Mouse (Mus musculus) kidney, postnatal 0 days (tissue): ENCODE results near the gene Ksr1. TPM values are rescaled to one million over a fixed set of nuclear protein-coding genes. Genes with fewer than 3 reads are reported as not detected.
A peak's percentile ranks its signal among the peaks of the same experiment; 100 is the strongest.

ENCODE experiments used
- ATAC-seq: fragments of 200-750 bp; cut with Nextera tagmentation; replicated peaks from 2 replicates; pipeline ENCODE4 v1.8.0; 2017; ENCODE audit warnings: low read depth, moderate number of reproducible peaks, moderate TSS enrichment, moderate library complexity; ENCODE audit not compliant: low FRiP score
- DNase-seq: peaks from one replicate; pipeline ENCODE4 v3.0.0-alpha.2; 2016; ENCODE audit warnings: low spot score
- H3K27ac ChIP-seq: fragments of 300-500 bp; sonication (generic); 2 replicates; pipeline ENCODE4 v1.5.1; 2014; ENCODE audit warnings: mild to moderate bottlenecking
- H3K27me3 ChIP-seq: fragments of 300-500 bp; sonication (generic); 2 replicates; pipeline ENCODE4 v1.6.1; 2014; ENCODE audit warnings: low read length, mixed read lengths; ENCODE audit not compliant: insufficient read depth
- H3K36me3 ChIP-seq: fragments of 300-500 bp; sonication (generic); 2 replicates; pipeline ENCODE4 v1.6.1; 2014; ENCODE audit warnings: low read length, mixed read lengths; ENCODE audit not compliant: insufficient read depth
- H3K4me1 ChIP-seq: fragments of 300-500 bp; sonication (generic); replicated peaks from 2 replicates; pipeline ENCODE4 v1.6.1; 2014; ENCODE audit warnings: antibody characterized with exemption, low read length, mixed read lengths; ENCODE audit not compliant: insufficient read depth
- H3K4me2 ChIP-seq: fragments of 300-500 bp; sonication (generic); 2 replicates; pipeline ENCODE4 v1.6.1; 2014; ENCODE audit warnings: mild to moderate bottlenecking, low read length, moderate library complexity, mixed read lengths
- H3K4me3 ChIP-seq: fragments of 300-500 bp; sonication (generic); replicated peaks from 2 replicates; pipeline ENCODE4 v1.5.1; 2014; ENCODE audit warnings: low read depth, low read length
- H3K9ac ChIP-seq: fragments of 300-500 bp; sonication (generic); 2 replicates; pipeline ENCODE4 v1.6.1; 2014; ENCODE audit warnings: low read depth, low read length
- H3K9me3 ChIP-seq: fragments of 300-500 bp; sonication (generic); replicated peaks from 2 replicates; pipeline ENCODE4 v1.6.1; 2016; ENCODE audit warnings: low read length, inconsistent platforms, mixed read lengths
- CTCF ChIP-seq: IDR thresholded peaks from 2 replicates; pipeline ENCODE4 v1.5.1; 2016; ENCODE audit warnings: antibody characterized with exemption, low read depth, mild to moderate bottlenecking, moderate library complexity
- WGBS: fragments of 180-500 bp; shearing (Covaris S2); extraction: QIAGEN DNeasy Blood & Tissue Kit; methylation state at CpG from one replicate; pipeline ENCODE4 v1.1.7; 2014; 5-methylcytosine and 5-hydroxymethylcytosine counted together
- polyA plus RNA-seq: library from polyadenylated mRNA; unstranded; fragments of >200 nt; fragmentation: Nextera tagmentation; extraction: Ambion mirVana; gene quantifications from 2 replicates; pipeline ENCODE4 v1.2.1, GENCODE M21; 2015

Gene Ksr1
- polyA plus RNA-seq, 1 experiment from 2014 or later = 1.8 TPM

- Histone ChIP-seq H3K4me2 (no peak overlapping the region), H3K27ac (no peak overlapping the region), H3K36me3 (no peaks in the 10 kb centered on the region), H3K27me3 (no peaks in the 10 kb centered on the region), H3K9me3 (no peaks in the 10 kb centered on the region), H3K4me1 (0 out of 2 replicates have a peak, but pooled peaks cover 4% of the 10 kb centered on the region), H3K4me3 (no peak overlapping the region), H3K9ac (no peak overlapping the region)
- no peak for TF ChIP-seq CTCF
- 92% methylated on average over 8 of the region's 8 CpGs for WGBS
- DNase-seq = no peak
- no peak for ATAC-seq
Observed at GRCm38 (mm10) chr11:79072108-79072507, 74.1 kb downstream of the Ksr1 start.

GRCm38 (mm10) chr11:79071082-79071972, 74.9 kb downstream of the Ksr1 start:
- H3K36me3 ChIP-seq = no peaks in the 10 kb centered on the region
- H3K27ac ChIP-seq = no peak overlapping the region
- no peak overlapping the region for H3K4me2 ChIP-seq
- DNase-seq (no peak), ATAC-seq (no peak)
- no peak overlapping the region for H3K9ac ChIP-seq
- H3K4me3 ChIP-seq = no peak overlapping the region
- no peaks in the 10 kb centered on the region for H3K9me3 ChIP-seq
- 0 out of 2 replicates have a peak, but pooled peaks cover 4% of the 10 kb centered on the region for H3K4me1 ChIP-seq
- no peaks in the 10 kb centered on the region for H3K27me3 ChIP-seq
- no peak for TF ChIP-seq CTCF
- WGBS = 83% methylated on average over 7 of the region's 7 CpGs

- ATAC-seq (no peak), DNase-seq (no peak)
- Histone ChIP-seq H3K27me3 (no peaks in the 10 kb centered on the region), H3K27ac (no peak overlapping the region), H3K4me2 (no peak overlapping the region), H3K4me3 (no peak overlapping the region), H3K4me1 (peaks cover 18% of the 10 kb centered on the region; the same call in 1 of the 2 replicates), H3K9me3 (no peaks in the 10 kb centered on the region), H3K9ac (no peak overlapping the region), H3K36me3 (no peaks in the 10 kb centered on the region)
- no peak for TF ChIP-seq CTCF
- WGBS = 53% methylated on average over 9 of the region's 10 CpGs
Observed at GRCm38 (mm10) chr11:79069453-79070153, 76.6 kb downstream of the Ksr1 start.

- no peak for TF ChIP-seq CTCF
- 95% methylated on average over 4 of the region's 4 CpGs for whole genome bisulfite sequencing
- no peak overlapping the region for H3K9ac ChIP-seq
- H3K9me3 ChIP-seq = no peaks in the 10 kb centered on the region
- no peaks in the 10 kb centered on the region for H3K36me3 ChIP-seq
- ATAC-seq (no peak), DNase-seq (no peak)
- peaks cover 20% of the 10 kb centered on the region; the same call in 1 of the 2 replicates for H3K4me1 ChIP-seq
- no peaks in the 10 kb centered on the region for H3K27me3 ChIP-seq
- H3K4me2 ChIP-seq = no peak overlapping the region
- no peak overlapping the region for H3K4me3 ChIP-seq
- H3K27ac ChIP-seq = no peak overlapping the region
Observed at GRCm38 (mm10) chr11:79067172-79067571, 79.0 kb downstream of the Ksr1 start.

- no peak overlapping the region for H3K9ac ChIP-seq
- no peak for TF ChIP-seq CTCF
- peak overlapping the region; percentile 61 for H3K27ac ChIP-seq
- H3K4me2 ChIP-seq = no peak overlapping the region
- H3K4me3 ChIP-seq = no peak overlapping the region
- no peaks in the 10 kb centered on the region for H3K27me3 ChIP-seq
- no peaks in the 10 kb centered on the region for H3K36me3 ChIP-seq
- no peaks in the 10 kb centered on the region for H3K9me3 ChIP-seq
- DNase-seq = no peak
- H3K4me1 ChIP-seq = peaks cover 20% of the 10 kb centered on the region; the same call in 1 of the 2 replicates
- no peak for ATAC-seq
- 79% methylated on average over 2 of the region's 2 CpGs for WGBS
Observed at GRCm38 (mm10) chr11:79066191-79066530, 80.0 kb downstream of the Ksr1 start.

GRCm38 (mm10) chr11:79065463-79066190, 80.6 kb downstream of the Ksr1 start:
- Histone ChIP-seq H3K9me3 (no peaks in the 10 kb centered on the region), H3K4me3 (no peak overlapping the region), H3K4me2 (no peak overlapping the region), H3K9ac (no peak overlapping the region), H3K27me3 (no peaks in the 10 kb centered on the region), H3K27ac (peak overlapping the region; percentile 61), H3K36me3 (no peaks in the 10 kb centered on the region), H3K4me1 (peaks cover 20% of the 10 kb centered on the region; the same call in 1 of the 2 replicates)
- no peak; the same call in 1 of the 2 replicates for TF ChIP-seq CTCF
- 0 out of 2 replicates have a peak, but pooled peaks have one; percentile 31 for ATAC-seq
- 50% methylated on average over 11 of the region's 11 CpGs for WGBS
- peak; percentile 85 for DNase-seq
